In the genomic region with DNA sequence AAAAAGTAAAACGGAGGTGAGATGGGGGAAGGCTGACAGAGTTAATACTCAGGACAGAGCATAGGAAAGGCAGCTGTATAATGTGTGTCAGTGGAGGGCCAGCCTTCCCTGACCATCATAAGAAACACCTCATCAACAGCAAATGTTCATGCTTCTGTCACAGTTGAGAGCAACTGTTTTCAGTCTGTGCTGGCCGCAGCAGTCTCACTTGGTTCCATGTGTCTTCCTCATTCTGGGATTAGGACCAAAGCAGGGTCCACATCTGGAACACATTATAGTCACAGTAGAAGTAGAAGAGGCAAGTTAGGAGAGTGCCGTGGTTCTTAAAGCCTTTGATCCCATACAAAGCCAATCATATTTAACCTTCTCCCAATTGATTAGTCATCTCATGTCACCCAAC, we compare ENCODE assay signal across 19 mouse cellular contexts.
DNase-seq lines count a peak whose midpoint lies in the region; ATAC-seq and TF ChIP-seq lines count a peak whose summit lies in the region.
"Had no signal": no experiment of that assay in that cellular context is flagged by ENCODE, and none has a peak within 500 bp of the region (broad histone marks: within the 10 kb centered on the region; RNA-seq: fewer than 3 reads in every experiment).

No protein-coding gene starts in this region.

- no peak for TF ChIP-seq CTCF in heart, adult 2 months (IDR thresholded peaks at IDR 0.05)
- no peak for TF ChIP-seq CTCF in cerebellum, adult 2 months (IDR thresholded peaks at IDR 0.05; ENCODE audit: borderline replicate concordance, insufficient read depth, low read depth, low read length)

- 83% methylated on average over 3 of the region's 3 CpGs for WGBS in heart, adult 2 months
- 81% methylated on average over 3 of the region's 3 CpGs for WGBS in intestine, embryonic 15.5 days
- WGBS in cerebellum, adult 2 months, result 86% methylated on average over 3 of the region's 3 CpGs

- intact Hi-C loops in heart, adult 2 months (cut with DNase I), result no loop called here
- intact Hi-C loops in gastrocnemius, postnatal 14 days (cut with DNase I; ENCODE audit: low total_unique reads), result no loop called here

- no peaks in the 10 kb centered on the region for H3K9me3 ChIP-seq in intestine, embryonic 15.5 days
- H3K9me3 ChIP-seq: embryonic facial prominence, embryonic 12.5 days; heart, embryonic 15.5 days; hindbrain, embryonic 15.5 days; liver, embryonic 12.5 days; midbrain, embryonic 12.5 days had no signal

- no peaks in the 10 kb centered on the region for H3K36me3 ChIP-seq in heart, adult 2 months (ENCODE audit: control insufficient read depth, insufficient read depth, low read length)
- H3K36me3 ChIP-seq in intestine, embryonic 15.5 days, result no peaks in the 10 kb centered on the region
- H3K36me3 ChIP-seq: embryonic facial prominence, embryonic 12.5 days; heart, embryonic 15.5 days; hindbrain, embryonic 15.5 days; liver, embryonic 12.5 days; midbrain, embryonic 12.5 days had no signal

- TF ChIP-seq EP300 in heart, adult 2 months (IDR thresholded peaks at IDR 0.05; ENCODE audit: insufficient read depth, low read depth, low read length), result no peak

- no peaks in the 10 kb centered on the region for H3K79me2 ChIP-seq in heart, adult 2 months (replicated peaks; ENCODE audit: control insufficient read depth, insufficient read depth, low read length)

- no peak overlapping the region for H3K9ac ChIP-seq in heart, adult 2 months (ENCODE audit: low read depth, low read length)
- no peak overlapping the region for H3K9ac ChIP-seq in intestine, embryonic 15.5 days
- H3K9ac ChIP-seq: embryonic facial prominence, embryonic 12.5 days; heart, embryonic 15.5 days; hindbrain, embryonic 15.5 days; liver, embryonic 12.5 days; midbrain, embryonic 12.5 days had no signal

- no peaks in the 10 kb centered on the region for H3K4me1 ChIP-seq in heart, adult 2 months (ENCODE audit: control insufficient read depth, insufficient read depth, low read length)
- H3K4me1 ChIP-seq in intestine, embryonic 15.5 days (replicated peaks), result no peaks in the 10 kb centered on the region
- no peaks in the 10 kb centered on the region for H3K4me1 ChIP-seq in cerebellum, adult 2 months (ENCODE audit: control insufficient read depth, insufficient read depth, low read length)
- H3K4me1 ChIP-seq: heart, embryonic 15.5 days; hindbrain, embryonic 15.5 days; midbrain, embryonic 12.5 days had no signal

- no peak overlapping the region for H3K27ac ChIP-seq in heart, adult 2 months
- no peak overlapping the region for H3K27ac ChIP-seq in intestine, embryonic 15.5 days
- H3K27ac ChIP-seq in cerebellum, adult 2 months (ENCODE audit: insufficient read depth, low read length), result no peak overlapping the region
- H3K27ac ChIP-seq: embryonic facial prominence, embryonic 12.5 days; heart, embryonic 15.5 days; hindbrain, embryonic 15.5 days; liver, embryonic 12.5 days; midbrain, embryonic 12.5 days had no signal

- TF ChIP-seq POLR2A in heart, adult 2 months (IDR thresholded peaks at IDR 0.05; ENCODE audit: insufficient read depth, low read depth, low read length), result no peak
- no peak for TF ChIP-seq POLR2A in cerebellum, adult 2 months (IDR thresholded peaks at IDR 0.05; ENCODE audit: borderline replicate concordance, insufficient read depth, low read length)

- no peak overlapping the region for H3K4me2 ChIP-seq in intestine, embryonic 15.5 days (replicated peaks)
- H3K4me2 ChIP-seq: embryonic facial prominence, embryonic 12.5 days; heart, embryonic 15.5 days; hindbrain, embryonic 15.5 days; liver, embryonic 12.5 days; midbrain, embryonic 12.5 days had no signal

- ATAC-seq in intestine, embryonic 15.5 days, result no peak
- ATAC-seq: forebrain, embryonic 14.5 days; intestine, postnatal 0 days; liver, embryonic 12.5 days had no signal

- DNase-seq in heart, adult 11 months, result peak; percentile 79
- DNase-seq in heart, adult 2 months, result no peak
- DNase-seq in embryo, embryonic 10.5 days (ENCODE audit: low spot score), result peak; percentile 45
- DNase-seq in gastrocnemius, postnatal 14 days, result peak; percentile 23
- peak; percentile 41 for DNase-seq in lung, postnatal 10 days
- no peak for DNase-seq in thymus, postnatal 10 days (ENCODE audit: low spot score in 2 of 2)
- no peak for DNase-seq in cerebellum, adult 2 months
- DNase-seq: adrenal gland, adult 8-10 months; cerebellum, postnatal 10 days; heart, postnatal 4 days; thymus, postnatal 4 days had no signal

- no peak overlapping the region for H3K4me3 ChIP-seq in heart, adult 2 months
- no peak overlapping the region for H3K4me3 ChIP-seq in intestine, embryonic 15.5 days (replicated peaks)
- no peak overlapping the region for H3K4me3 ChIP-seq in cerebellum, adult 2 months (replicated peaks; ENCODE audit: insufficient read depth, low read depth, low read length)
- H3K4me3 ChIP-seq: embryonic facial prominence, embryonic 12.5 days; heart, embryonic 15.5 days; hindbrain, embryonic 15.5 days; liver, embryonic 12.5 days; midbrain, embryonic 12.5 days had no signal

- no peaks in the 10 kb centered on the region for H3K27me3 ChIP-seq in heart, adult 2 months (ENCODE audit: control insufficient read depth, insufficient read depth, low read length)
- no peaks in the 10 kb centered on the region for H3K27me3 ChIP-seq in intestine, embryonic 15.5 days (replicated peaks)
- H3K27me3 ChIP-seq in cerebellum, adult 2 months (ENCODE audit: control insufficient read depth, insufficient read depth, low read length), result no peaks in the 10 kb centered on the region; the same call in 1 of the 2 replicates
- H3K27me3 ChIP-seq: embryonic facial prominence, embryonic 12.5 days; heart, embryonic 15.5 days; hindbrain, embryonic 15.5 days; liver, embryonic 12.5 days; midbrain, embryonic 12.5 days had no signal

Comparison
In these comparisons a context has a peak if more than half of its experiments do, and no peak if none do; other contexts are left out.
1. DNase-seq: peak in heart, adult 11 months (single experiment), embryo, embryonic 10.5 days (single experiment), gastrocnemius, postnatal 14 days (single experiment) and lung, postnatal 10 days (single experiment); none in heart, adult 2 months (0 of 2), thymus, postnatal 10 days (0 of 2) and cerebellum, adult 2 months (0 of 2).